Mouse (Mus musculus) liver, postnatal 0 days (tissue): ENCODE results near the gene Ehd1.

Experiments
- CTCF ChIP-seq: sonication (generic); IDR thresholded peaks from 2 replicates; pipeline ENCODE4 v1.5.1; 2016; ENCODE audit warnings: antibody characterized with exemption, low read depth
- EP300 ChIP-seq: IDR thresholded peaks from 2 replicates; pipeline ENCODE4 v1.6.1; 2016; ENCODE audit warnings: antibody characterized with exemption, low read depth, mild to moderate bottlenecking

GRCm38 (mm10) chr19:6318145-6318544, 41.6 kb downstream of the Ehd1 start:
- no peak for TF ChIP-seq CTCF
- TF ChIP-seq EP300, result no peak
